Mouse (Mus musculus): ENCODE measurements at regions not wholly inside any gene's neighbourhood (a gene's known extent, or its start where the extent isn't known, plus 50 kb on each side); places are given as distances from the start of the nearest gene placed in this dataset.

GRCm38 (mm10) chr4:31861172-31861571, 102.7 kb upstream of the Map3k7 start:
- no peak for DNase-seq
- ATAC-seq, result no peak
- Histone ChIP-seq H3K9me3 (ENCODE audit: low read length) (no peaks in the 10 kb centered on the region), H3K27me3 (ENCODE audit: insufficient read depth, low read length) (no peaks in the 10 kb centered on the region), H3K9ac (replicated peaks) (no peak overlapping the region), H3K27ac (ENCODE audit: low read depth) (no peak overlapping the region), H3K4me2 (ENCODE audit: low read depth, low read length) (no peak overlapping the region), H3K4me1 (ENCODE audit: insufficient read depth) (no peaks in the 10 kb centered on the region), H3K4me3 (ENCODE audit: low read depth, low read length) (no peak overlapping the region), H3K36me3 (replicated peaks; ENCODE audit: insufficient read depth, low read length) (no peaks in the 10 kb centered on the region)
- TF ChIP-seq EP300 (IDR thresholded peaks at IDR 0.05; ENCODE audit: low read depth) (no peak), CTCF (IDR thresholded peaks at IDR 0.05; ENCODE audit: low read depth) (no peak)
- WGBS (ENCODE audit: insufficient replicate concordance), result 50% methylated on average over 3 of the region's 3 CpGs

GRCm38 (mm10) chr4:31872985-31873983, 90.6 kb upstream of the Map3k7 start:
- no peak for ATAC-seq
- Histone ChIP-seq H3K27ac (ENCODE audit: low read depth) (no peak overlapping the region), H3K4me3 (ENCODE audit: low read depth, low read length) (no peak overlapping the region), H3K36me3 (replicated peaks; ENCODE audit: insufficient read depth, low read length) (no peaks in the 10 kb centered on the region), H3K9ac (replicated peaks) (no peak overlapping the region), H3K9me3 (ENCODE audit: low read length) (no peaks in the 10 kb centered on the region), H3K4me2 (ENCODE audit: low read depth, low read length) (no peak overlapping the region), H3K4me1 (ENCODE audit: insufficient read depth) (no peaks in the 10 kb centered on the region), H3K27me3 (ENCODE audit: insufficient read depth, low read length) (no peaks in the 10 kb centered on the region)
- TF ChIP-seq CTCF (IDR thresholded peaks at IDR 0.05; ENCODE audit: low read depth), result no peak
- TF ChIP-seq EP300 (IDR thresholded peaks at IDR 0.05; ENCODE audit: low read depth), result no peak
- DNase-seq, result no peak
- 73% methylated on average over 9 of the region's 9 CpGs for WGBS (ENCODE audit: insufficient replicate concordance)

- Histone ChIP-seq H3K4me2 (ENCODE audit: low read depth, low read length) (no peak overlapping the region), H3K9me3 (ENCODE audit: low read length) (no peaks in the 10 kb centered on the region), H3K27ac (ENCODE audit: low read depth) (no peak overlapping the region), H3K9ac (replicated peaks) (no peak overlapping the region), H3K4me3 (ENCODE audit: low read depth, low read length) (no peak overlapping the region), H3K36me3 (replicated peaks; ENCODE audit: insufficient read depth, low read length) (no peaks in the 10 kb centered on the region), H3K27me3 (ENCODE audit: insufficient read depth, low read length) (no peaks in the 10 kb centered on the region), H3K4me1 (ENCODE audit: insufficient read depth) (no peaks in the 10 kb centered on the region)
- TF ChIP-seq EP300 (IDR thresholded peaks at IDR 0.05; ENCODE audit: low read depth) (no peak), CTCF (IDR thresholded peaks at IDR 0.05; ENCODE audit: low read depth) (no peak)
- ATAC-seq, result no peak
- WGBS (ENCODE audit: insufficient replicate concordance), result 53% methylated on average over 3 of the region's 3 CpGs
- DNase-seq, result no peak
These were observed 86.5 kb upstream of the Map3k7 start for GRCm38 (mm10) chr4:31877389-31877788.

- Histone ChIP-seq H3K27ac (ENCODE audit: low read depth) (no peak overlapping the region), H3K9me3 (ENCODE audit: low read length) (no peaks in the 10 kb centered on the region), H3K4me3 (ENCODE audit: low read depth, low read length) (no peak overlapping the region), H3K4me1 (ENCODE audit: insufficient read depth) (no peaks in the 10 kb centered on the region), H3K27me3 (ENCODE audit: insufficient read depth, low read length) (no peaks in the 10 kb centered on the region), H3K4me2 (ENCODE audit: low read depth, low read length) (no peak overlapping the region), H3K9ac (replicated peaks) (no peak overlapping the region), H3K36me3 (replicated peaks; ENCODE audit: insufficient read depth, low read length) (no peaks in the 10 kb centered on the region)
- no peak for DNase-seq
- no peak for ATAC-seq
- WGBS (ENCODE audit: insufficient replicate concordance), result 69% methylated on average over 10 of the region's 10 CpGs
- no peak for TF ChIP-seq CTCF (IDR thresholded peaks at IDR 0.05; ENCODE audit: low read depth)
- TF ChIP-seq EP300 (IDR thresholded peaks at IDR 0.05; ENCODE audit: low read depth), result no peak
These were observed 85.3 kb upstream of the Map3k7 start for GRCm38 (mm10) chr4:31878493-31879191.

- no peak for TF ChIP-seq CTCF (IDR thresholded peaks at IDR 0.05; ENCODE audit: low read depth)
- TF ChIP-seq EP300 (IDR thresholded peaks at IDR 0.05; ENCODE audit: low read depth), result no peak
- no peaks in the 10 kb centered on the region for H3K27me3 ChIP-seq (ENCODE audit: insufficient read depth, low read length)
- H3K27ac ChIP-seq (ENCODE audit: low read depth), result no peak overlapping the region
- H3K36me3 ChIP-seq (replicated peaks; ENCODE audit: insufficient read depth, low read length), result no peaks in the 10 kb centered on the region
- no peak overlapping the region for H3K9ac ChIP-seq (replicated peaks)
- no peaks in the 10 kb centered on the region for H3K4me1 ChIP-seq (ENCODE audit: insufficient read depth)
- 57% methylated on average over 5 of the region's 5 CpGs for WGBS (ENCODE audit: insufficient replicate concordance)
- H3K4me2 ChIP-seq (ENCODE audit: low read depth, low read length), result no peak overlapping the region
- DNase-seq (no peak), ATAC-seq (no peak)
- H3K9me3 ChIP-seq (ENCODE audit: low read length), result no peaks in the 10 kb centered on the region
- H3K4me3 ChIP-seq (ENCODE audit: low read depth, low read length), result no peak overlapping the region
These were observed 84.7 kb upstream of the Map3k7 start for GRCm38 (mm10) chr4:31879192-31879585.

GRCm38 (mm10) chr4:31880213-31880612, 83.7 kb upstream of the Map3k7 start:
- H3K36me3 ChIP-seq (replicated peaks; ENCODE audit: insufficient read depth, low read length), result no peaks in the 10 kb centered on the region
- no peak for TF ChIP-seq CTCF (IDR thresholded peaks at IDR 0.05; ENCODE audit: low read depth)
- TF ChIP-seq EP300 (IDR thresholded peaks at IDR 0.05; ENCODE audit: low read depth), result no peak
- no peak for ATAC-seq
- H3K4me3 ChIP-seq (ENCODE audit: low read depth, low read length), result no peak overlapping the region
- H3K4me2 ChIP-seq (ENCODE audit: low read depth, low read length), result no peak overlapping the region
- no peak for DNase-seq
- H3K9me3 ChIP-seq (ENCODE audit: low read length), result no peaks in the 10 kb centered on the region
- no peak overlapping the region for H3K9ac ChIP-seq (replicated peaks)
- no peaks in the 10 kb centered on the region for H3K27me3 ChIP-seq (ENCODE audit: insufficient read depth, low read length)
- H3K27ac ChIP-seq (ENCODE audit: low read depth), result no peak overlapping the region
- WGBS (ENCODE audit: insufficient replicate concordance), result 83% methylated on average over 7 of the region's 7 CpGs
- H3K4me1 ChIP-seq (ENCODE audit: insufficient read depth), result no peaks in the 10 kb centered on the region

Data from liver, postnatal 0 days (tissue).